Mouse (Mus musculus) heart, postnatal 25 days (tissue): ENCODE results near the gene Pcyt1a. TPM values are rescaled to one million over a fixed set of nuclear protein-coding genes. Genes with fewer than 3 reads are reported as not detected.
"Not testable (repeated sequence)": the region's sequence is repeated elsewhere in the genome, so short reads cannot be mapped to it uniquely, and the experiment has no call there.

Experiments
- DNase-seq: peaks from one replicate; pipeline ENCODE4 v3.0.0; 2022; ENCODE audit warnings: low spot score
- intact Hi-C: fragments of 180-260 bp; cut with DNase I; formaldehyde crosslinking; loops from one replicate; pipeline ENCODE4 v1.15.1; 2025
- total RNA-seq, 2 experiments: library from RNA; stranded (reverse); gene quantifications; 2 replicates each; pipeline ENCODE4 v1.2.3; 2021

Gene Pcyt1a
- total RNA-seq, 2 experiments from 2014 or later, result 122 to 126 TPM

DNA sequence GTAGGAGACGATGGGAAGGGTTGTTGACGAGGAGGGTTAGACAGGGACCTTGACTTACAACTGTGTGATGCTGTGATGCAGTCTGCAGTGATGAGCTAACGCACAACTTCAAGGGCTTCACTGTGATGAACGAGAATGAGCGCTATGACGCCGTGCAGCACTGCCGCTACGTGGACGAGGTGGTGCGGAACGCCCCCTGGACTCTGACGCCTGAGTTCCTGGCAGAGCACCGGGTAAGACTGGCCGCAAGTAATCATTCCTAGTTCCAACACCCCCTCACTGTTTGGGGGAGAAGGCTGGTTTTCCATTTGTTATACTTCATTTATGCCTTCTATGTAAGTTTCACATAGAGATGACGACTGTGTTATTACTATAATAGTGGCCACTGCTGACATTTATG is 32.2 kb downstream of the Pcyt1a start:
- no peak for DNase-seq
- intact Hi-C loops, result no loop called here

GRCm38 (mm10) chr16:32463426-32463825 is 32.7 kb downstream of the Pcyt1a start:
- no peak for DNase-seq
- intact Hi-C loops, result no loop called here

DNA sequence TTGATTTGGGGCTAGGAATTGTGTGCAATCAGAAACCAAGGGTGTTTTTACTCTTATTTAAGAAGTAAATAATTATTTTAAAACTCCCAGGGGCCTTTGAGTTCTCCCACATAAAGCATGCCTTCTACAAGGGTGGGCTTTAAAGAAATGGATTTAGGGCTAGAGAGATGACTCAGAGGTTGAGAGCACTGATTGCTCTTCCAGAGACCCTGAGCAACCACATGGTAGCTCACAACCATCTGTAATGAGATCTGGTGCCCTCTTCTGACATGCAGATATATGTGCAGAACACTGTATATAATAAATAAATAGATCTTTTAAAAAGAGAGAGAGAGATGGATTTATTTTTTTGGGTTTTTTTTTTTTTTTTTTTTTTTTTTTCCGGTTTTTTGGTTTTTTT is 34.2 kb downstream of the Pcyt1a start:
- no peak for DNase-seq
- intact Hi-C loops, result no loop called here

- no peak for DNase-seq
- intact Hi-C loops, result no loop called here
Measured at GRCm38 (mm10) chr16:32468488-32468887, 37.8 kb downstream of the Pcyt1a start.

DNA sequence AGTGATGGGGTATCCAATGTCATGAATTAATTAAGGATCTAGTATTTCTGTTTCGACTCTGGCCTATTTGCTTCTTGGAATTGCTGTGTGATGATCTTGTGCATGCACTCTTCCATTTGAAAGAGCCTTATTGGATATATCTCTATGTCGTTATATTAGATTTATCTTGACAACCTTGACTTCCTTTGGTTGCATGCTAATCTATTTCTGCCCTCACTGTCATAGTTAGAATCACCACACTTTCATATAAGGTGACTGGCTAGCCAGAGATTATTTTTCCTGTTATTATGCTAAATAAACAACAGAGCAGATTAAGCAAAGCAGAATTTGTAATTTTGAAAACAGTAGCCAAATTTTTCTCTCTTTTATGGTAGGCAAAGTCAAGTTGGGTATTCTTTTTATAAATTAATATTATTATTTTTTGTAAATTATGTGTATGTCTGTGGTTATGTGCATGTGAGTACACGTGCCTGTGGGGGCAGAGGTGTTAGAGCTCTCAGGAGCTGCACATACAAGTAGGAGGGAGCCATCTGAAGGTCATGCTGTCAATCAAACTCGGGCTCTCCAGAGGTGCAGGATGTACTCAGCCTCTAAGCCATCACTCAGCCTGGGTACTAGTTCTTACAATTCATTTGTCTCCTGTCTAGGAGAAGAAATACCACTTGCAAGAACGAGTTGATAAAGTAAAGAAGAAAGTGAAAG is 38.8 kb downstream of the Pcyt1a start:
- no peak for DNase-seq
- intact Hi-C loops, result no loop called here

DNA sequence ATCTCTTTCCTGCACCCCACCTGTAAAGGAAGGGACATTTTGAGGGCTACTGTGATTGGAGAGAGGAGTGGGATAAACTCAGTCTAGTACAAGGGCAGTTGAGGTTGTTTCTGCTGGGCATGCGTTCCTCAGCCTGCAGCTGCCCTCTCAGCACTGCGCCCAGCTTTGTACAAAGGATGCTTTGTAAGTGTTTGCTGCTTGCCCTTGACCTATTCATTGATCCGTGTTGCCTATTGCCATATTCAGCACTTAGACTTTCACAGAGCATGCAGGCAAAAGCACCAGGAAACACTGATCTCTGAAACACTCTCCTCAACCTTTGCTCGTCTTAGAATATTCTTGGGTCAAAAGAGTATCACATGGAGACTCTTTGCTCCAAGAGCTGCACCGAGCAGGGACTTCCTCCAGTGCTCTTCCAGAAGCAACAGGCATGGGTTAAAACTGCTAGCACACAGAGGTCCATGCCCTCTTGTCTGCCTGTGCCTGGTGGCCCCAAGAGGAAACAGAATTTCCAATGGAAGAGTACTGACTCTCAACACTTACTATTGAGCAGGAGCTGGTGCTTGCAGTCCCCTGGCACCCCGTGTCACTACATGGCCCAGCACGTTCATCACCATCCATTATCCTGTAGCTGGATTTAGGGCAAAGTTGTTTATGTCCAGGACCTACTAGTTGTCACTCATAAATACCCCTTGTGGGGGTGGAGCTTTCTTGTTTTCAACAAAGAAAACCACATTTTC is 41.7 kb downstream of the Pcyt1a start:
- intact Hi-C loops, result no loop called here
- DNase-seq, result no peak

DNA sequence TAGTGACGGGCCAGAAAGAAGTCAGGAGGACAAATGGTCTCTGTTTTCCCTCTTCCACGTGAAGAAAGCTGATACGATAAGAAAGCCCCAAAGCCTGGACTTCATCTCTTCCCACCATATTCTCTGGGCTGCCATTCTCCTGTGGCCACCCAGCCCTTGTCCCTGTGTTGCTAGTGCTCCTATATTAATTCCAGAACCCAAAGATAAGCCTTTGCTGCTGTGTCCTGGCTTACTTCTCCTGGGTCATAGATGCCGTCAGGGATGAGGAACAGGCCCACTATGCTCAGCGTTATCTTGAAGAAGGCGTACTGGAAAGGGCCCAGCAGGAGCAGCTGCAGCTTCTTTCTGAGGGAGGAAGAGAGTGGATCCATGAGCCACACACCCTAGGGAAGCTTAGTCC is 46.6 kb downstream of the Pcyt1a start:
- intact Hi-C loops, result no loop called here

DNA sequence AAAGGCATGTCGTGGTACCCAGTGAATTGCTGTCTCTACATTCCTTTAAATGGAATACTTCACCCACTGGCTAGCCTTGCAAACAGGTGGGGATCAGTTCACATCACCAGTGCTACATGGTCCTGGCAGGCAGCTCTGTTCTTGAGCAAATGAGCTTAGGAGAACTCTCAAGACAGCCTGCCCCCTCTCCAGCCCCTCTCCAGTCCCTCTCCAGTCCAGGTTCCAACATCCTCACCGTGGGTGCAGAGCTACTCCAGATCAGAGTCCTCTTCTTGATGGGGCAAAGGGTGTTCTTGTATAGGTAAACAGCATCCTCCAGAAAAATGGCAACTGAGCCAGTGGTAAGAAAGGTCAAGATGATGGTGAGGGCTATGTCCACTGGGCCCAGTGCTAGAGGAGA is 48.7 kb downstream of the Pcyt1a start:
- intact Hi-C loops, result no loop called here
- DNase-seq, result no peak

More for the DNA sequence above, 46.6 kb downstream of the Pcyt1a start:
- DNase-seq, result no peak

GRCm38 (mm10) chr16:32484431-32484871 is 53.7 kb downstream of the Pcyt1a start:
- no peak for DNase-seq
- intact Hi-C loops, result no loop called here

DNA sequence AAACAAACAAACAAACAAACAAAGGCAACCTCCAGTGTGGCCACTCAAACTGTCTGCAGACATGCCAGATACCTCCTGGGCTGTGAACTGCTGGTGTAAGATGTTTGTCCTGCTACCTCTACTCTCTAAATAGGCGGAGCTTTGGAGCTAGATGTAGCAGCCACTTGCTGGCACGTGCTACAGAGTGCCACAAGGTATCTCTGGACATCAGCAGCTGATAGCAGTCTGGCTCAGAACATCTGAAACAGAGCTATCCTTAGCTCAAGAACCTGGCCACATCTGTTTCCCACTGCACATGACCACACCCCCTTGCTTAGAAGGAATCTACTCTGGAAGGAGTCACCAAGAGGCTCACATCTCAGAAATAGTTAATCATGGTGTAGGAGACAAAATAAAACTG is 54.5 kb downstream of the Pcyt1a start:
- intact Hi-C loops, result no loop called here
- no peak for DNase-seq

- no peak for DNase-seq
- intact Hi-C loops, result no loop called here
Measured at GRCm38 (mm10) chr16:32486046-32486445, 55.3 kb downstream of the Pcyt1a start.

DNA sequence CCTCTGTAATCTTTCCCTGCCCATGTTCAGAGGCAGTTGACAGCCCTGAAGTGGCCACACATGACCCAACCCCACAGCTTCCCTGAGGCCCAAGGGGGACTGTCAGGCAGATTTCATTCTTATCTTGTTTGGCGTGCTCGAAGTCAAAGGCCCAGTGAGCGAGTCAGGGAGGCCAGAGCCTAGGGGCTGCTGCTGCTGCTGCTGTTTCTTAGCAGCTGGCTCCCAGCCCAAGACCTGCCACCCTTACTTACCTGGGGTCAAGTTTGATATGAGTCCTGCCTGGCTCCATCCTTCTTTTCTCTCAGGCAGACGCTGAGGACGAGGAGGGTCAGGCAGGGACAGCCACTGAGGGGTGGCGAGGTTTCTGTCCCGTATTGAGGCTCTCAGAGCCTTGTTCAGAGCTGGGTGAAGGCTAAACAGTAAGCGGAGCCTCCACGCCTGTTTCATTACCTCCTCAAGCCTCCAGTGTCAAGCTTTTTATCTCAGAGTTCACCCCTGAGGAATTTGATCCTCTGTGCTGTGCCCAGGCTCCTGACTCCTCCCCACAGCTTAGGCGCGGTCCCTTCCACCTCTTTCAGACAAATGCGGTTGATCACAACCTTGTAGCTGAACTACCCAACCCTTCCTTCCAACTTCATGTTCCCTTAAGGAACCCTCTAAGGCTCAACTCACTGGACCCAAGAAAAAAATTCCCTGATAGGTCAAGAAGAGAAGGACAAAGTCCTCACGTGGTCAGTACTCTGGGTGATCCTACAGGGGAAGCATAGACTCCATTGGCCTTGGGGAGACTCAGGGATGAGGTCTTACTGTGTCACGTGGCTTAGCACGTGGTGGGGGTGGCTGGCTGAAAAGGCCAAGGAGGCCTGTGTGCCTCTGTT is 56.8 kb downstream of the Pcyt1a start, which contains the start of gene Slc51a:
Gene Slc51a, minus strand, starts transcription at position 646 of the 878 bp plus-strand sequence.
- DNase-seq, result no peak
- intact Hi-C loops, result no loop called here

DNA sequence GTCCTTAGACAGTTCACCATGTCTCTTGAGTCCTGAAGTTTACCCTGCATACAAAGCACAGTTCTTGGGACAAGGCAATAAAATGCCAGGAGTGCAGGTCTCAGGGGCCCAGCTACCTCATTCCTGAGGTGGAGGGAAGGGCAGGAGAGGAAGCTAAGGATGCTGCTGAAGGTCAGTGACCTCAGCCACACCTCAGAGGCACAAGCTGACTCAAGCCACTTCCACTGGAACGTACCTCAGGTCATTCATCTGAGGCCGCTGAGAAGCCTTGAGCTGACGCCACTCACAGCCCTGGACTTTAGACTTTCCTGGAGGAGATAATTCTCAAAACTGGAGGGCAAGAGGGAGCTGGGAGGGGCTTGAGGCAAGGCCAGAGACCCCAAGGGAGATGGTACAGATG is 58.2 kb downstream of the Pcyt1a start:
- intact Hi-C loops, result no loop called here
- DNase-seq, result no peak

DNA sequence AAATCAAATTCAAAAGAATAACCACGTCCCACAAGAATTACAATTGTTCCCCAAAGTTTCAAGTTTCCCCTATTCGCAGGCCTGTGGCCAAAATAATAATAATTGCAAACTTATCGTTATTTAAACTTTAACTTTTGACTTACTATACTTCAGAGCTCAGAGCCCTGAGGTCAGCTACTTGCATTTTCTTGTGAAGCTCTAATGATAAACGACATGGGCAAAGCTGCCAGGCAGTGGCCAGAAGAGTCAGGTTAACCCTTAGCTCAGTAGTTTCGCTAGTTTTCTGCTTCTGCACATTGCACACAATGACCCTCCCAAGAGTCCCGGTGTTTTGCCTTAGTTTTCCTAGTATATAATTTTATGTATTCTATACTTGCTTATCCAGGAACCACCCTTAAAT is 63.6 kb downstream of the Pcyt1a start:
- intact Hi-C loops, result not testable (repeated sequence)

GRCm38 (mm10) chr16:32495965-32496364 is 65.2 kb downstream of the Pcyt1a start, which contains the start of gene Zdhhc19:
TSS of gene Zdhhc19 (plus strand) at chr16:32496265.
- intact Hi-C loops, result loop anchor here (5.0 kb wide), 2 partner anchors 234 to 379 kb away; no protein-coding TSS in a partner anchor
- no peak for DNase-seq

More for the DNA sequence above, 63.6 kb downstream of the Pcyt1a start:
- not testable (repeated sequence) for DNase-seq

DNA sequence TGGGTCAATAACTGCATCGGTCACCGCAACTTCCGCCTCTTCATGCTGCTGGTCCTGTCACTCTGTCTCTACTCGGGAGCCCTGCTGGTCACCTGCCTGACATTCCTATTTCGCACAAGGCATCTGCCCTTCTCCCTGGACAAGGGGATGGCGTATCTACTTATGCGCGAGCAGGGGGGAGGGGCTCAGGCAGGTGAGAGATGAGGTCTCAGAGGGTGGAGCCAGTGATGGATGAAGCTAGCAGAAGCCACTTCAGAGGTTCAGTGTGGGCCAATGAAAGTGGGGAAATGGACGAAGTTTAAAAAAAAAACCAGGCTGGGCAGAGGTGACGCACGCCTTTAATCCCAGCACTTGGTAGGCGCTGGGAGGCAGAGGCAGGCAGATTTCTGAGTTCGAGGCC is 68.3 kb downstream of the Pcyt1a start:
- intact Hi-C loops, result loop anchor here (5.0 kb wide), 2 partner anchors 237 to 382 kb away; no protein-coding TSS in a partner anchor

GRCm38 (mm10) chr16:32499430-32500037 is 68.8 kb downstream of the Pcyt1a start:
- peak; percentile 42 for DNase-seq
- intact Hi-C loops, result loop anchor here (5.0 kb wide), 2 partner anchors 237 to 382 kb away; no protein-coding TSS in a partner anchor

More for the DNA sequence above, 68.3 kb downstream of the Pcyt1a start:
- no peak for DNase-seq

DNA sequence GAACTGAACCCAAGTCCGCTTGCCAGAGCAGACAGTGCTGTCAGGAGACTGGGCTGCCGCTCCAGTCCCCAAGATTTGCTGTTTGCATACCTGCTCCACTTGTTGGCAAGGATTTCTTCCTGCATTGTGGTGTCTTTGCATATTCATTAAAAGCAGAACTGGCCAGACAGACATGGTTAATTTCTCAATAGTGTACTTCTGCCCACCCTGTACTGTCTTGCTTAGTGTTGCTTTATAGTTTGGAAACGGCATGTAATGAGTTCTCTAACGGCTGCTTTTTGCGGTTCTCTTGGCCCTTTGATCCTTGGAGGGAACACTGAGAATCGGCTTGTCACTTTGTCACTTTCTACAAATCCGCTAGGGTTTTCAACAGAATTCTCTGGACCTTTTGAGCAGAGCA is 70.7 kb downstream of the Pcyt1a start:
- intact Hi-C loops, result no loop called here
- DNase-seq, result no peak

GRCm38 (mm10) chr16:32502621-32503335 is 72.1 kb downstream of the Pcyt1a start:
- intact Hi-C loops, result no loop called here
- DNase-seq, result no peak
